Mouse (Mus musculus) cerebellum, adult 2 months (tissue): ENCODE results near the gene Lin7a.

Experiments
- CTCF ChIP-seq: fragments of 200-500 bp; IDR thresholded peaks from 2 replicates; pipeline ENCODE4 v1.5.1; 2011; ENCODE audit warnings: low read depth, mild to moderate bottlenecking, control low read depth, low read length, moderate library complexity, borderline replicate concordance; ENCODE audit not compliant: insufficient read depth
- POLR2A ChIP-seq: fragments of 200-500 bp; IDR thresholded peaks from 2 replicates; pipeline ENCODE4 v1.6.1; 2011; ENCODE audit warnings: low read length, control low read depth, borderline replicate concordance; ENCODE audit not compliant: insufficient read depth

- no peak for TF ChIP-seq CTCF
- no peak for TF ChIP-seq POLR2A
Measured at GRCm38 (mm10) chr10:107449496-107450330, 178.2 kb downstream of the Lin7a start.
